Mouse (Mus musculus) cerebellum, adult 2 months (tissue): Measurements from ENCODE around the gene Cenpm.

Experiments
- CTCF ChIP-seq: fragments of 200-500 bp; IDR thresholded peaks from 2 replicates; pipeline ENCODE4 v1.5.1; 2011; ENCODE audit warnings: low read depth, mild to moderate bottlenecking, control low read depth, low read length, moderate library complexity, borderline replicate concordance; ENCODE audit not compliant: insufficient read depth
- POLR2A ChIP-seq: fragments of 200-500 bp; IDR thresholded peaks from 2 replicates; pipeline ENCODE4 v1.6.1; 2011; ENCODE audit warnings: low read length, control low read depth, borderline replicate concordance; ENCODE audit not compliant: insufficient read depth

GRCm38 (mm10) chr15:82217039-82217438 lies 27.5 kb downstream of the Cenpm start:
- TF ChIP-seq CTCF (no peak), POLR2A (no peak)
